Mouse (Mus musculus) embryonic facial prominence, embryonic 14.5 days (tissue): ENCODE measurements around the gene Tas2r139. TPM values are rescaled to one million over a fixed set of nuclear protein-coding genes. Genes with fewer than 3 reads are reported as not detected.
"Not testable (repeated sequence)": the region's sequence is repeated elsewhere in the genome, so short reads cannot be mapped to it uniquely, and the experiment has no call there.

Experiments
- ATAC-seq: fragments of 200-750 bp; cut with Nextera tagmentation; 2 replicates; pipeline ENCODE4 v1.8.0; 2017; ENCODE audit warnings: low read depth, moderate number of reproducible peaks, moderate TSS enrichment
- DNase-seq: peaks from one replicate; pipeline ENCODE4 v3.0.0-alpha.2; 2015; ENCODE audit warnings: low spot score
- H3K27ac ChIP-seq: fragments of 300-500 bp; sonication (generic); replicated peaks from 2 replicates; pipeline ENCODE4 v1.5.1; 2014; ENCODE audit warnings: low read depth, mild to moderate bottlenecking, low read length, moderate library complexity
- H3K27me3 ChIP-seq: fragments of 300-500 bp; sonication (generic); replicated peaks from 2 replicates; pipeline ENCODE4 v1.6.1; 2014; ENCODE audit warnings: low read length; ENCODE audit not compliant: control insufficient read depth, insufficient read depth
- H3K36me3 ChIP-seq: fragments of 300-500 bp; sonication (generic); 2 replicates; pipeline ENCODE4 v1.6.1; 2014; ENCODE audit warnings: low read length, mixed read lengths; ENCODE audit not compliant: control insufficient read depth, insufficient read depth
- H3K4me1 ChIP-seq: fragments of 300-500 bp; sonication (generic); 2 replicates; pipeline ENCODE4 v1.6.1; 2014; ENCODE audit warnings: antibody characterized with exemption, low read length; ENCODE audit not compliant: control insufficient read depth, insufficient read depth
- H3K4me2 ChIP-seq: fragments of 300-500 bp; sonication (generic); 2 replicates; pipeline ENCODE4 v1.6.1; 2014; ENCODE audit warnings: low read depth, mild to moderate bottlenecking, low read length, moderate library complexity, mixed read lengths
- H3K4me3 ChIP-seq: fragments of 300-500 bp; sonication (generic); 2 replicates; pipeline ENCODE4 v1.5.1; 2014; ENCODE audit warnings: low read depth, mild to moderate bottlenecking, low read length
- H3K9ac ChIP-seq: fragments of 300-500 bp; sonication (generic); 2 replicates; pipeline ENCODE4 v1.6.1; 2014; ENCODE audit warnings: low read depth, mild to moderate bottlenecking, low read length, moderate library complexity, mixed read lengths
- H3K9me3 ChIP-seq: fragments of 300-500 bp; sonication (generic); 2 replicates; pipeline ENCODE4 v1.6.1; 2016; ENCODE audit warnings: low read length; ENCODE audit not compliant: control insufficient read depth
- WGBS: fragments of 180-500 bp; shearing (Covaris S2); extraction: QIAGEN DNeasy Blood & Tissue Kit; methylation state at CpG from one replicate; pipeline ENCODE4 v1.1.7; 2014; 5-methylcytosine and 5-hydroxymethylcytosine counted together
- polyA plus RNA-seq: library from polyadenylated mRNA; unstranded; fragments of >200 nt; fragmentation: Nextera tagmentation; extraction: Ambion mirVana; gene quantifications from 2 replicates; pipeline ENCODE4 v1.2.1, GENCODE M21; 2014

Tas2r139 gene
- polyA plus RNA-seq = not detected in 2 replicates

DNA sequence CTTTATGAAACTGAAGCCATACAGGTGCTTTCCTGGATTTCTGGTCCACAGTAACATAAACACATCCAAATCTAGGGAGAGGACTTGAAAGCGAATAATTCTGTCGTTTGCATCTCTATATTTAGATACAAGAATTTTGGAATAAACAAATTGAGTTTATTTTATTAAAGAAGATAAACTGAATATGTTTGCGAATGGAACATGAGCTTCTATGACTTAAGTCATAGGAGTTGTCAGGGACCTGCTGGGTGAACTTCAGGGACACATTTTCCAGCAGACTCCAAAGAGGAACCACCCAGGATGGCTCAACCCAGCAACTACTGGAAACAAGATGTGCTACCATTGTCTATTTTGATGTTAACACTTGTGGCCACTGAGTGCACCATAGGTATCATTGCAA lies at the start of gene Tas2r139:
Tas2r139 (plus strand) TSS at position 301 of the 400 bp plus-strand sequence.
- 73% methylated on average over 3 of the region's 3 CpGs for WGBS
- no peak for ATAC-seq
- Histone ChIP-seq H3K27me3 (no peaks in the 10 kb centered on the region), H3K9ac (no peak within 1 kb of the TSS), H3K36me3 (no peaks in the 10 kb centered on the region), H3K4me1 (no peaks in the 10 kb centered on the region), H3K4me3 (no peak within 1 kb of the TSS), H3K4me2 (no peak within 1 kb of the TSS), H3K27ac (no peak within 1 kb of the TSS), H3K9me3 (no peaks in the 10 kb centered on the region)
- no peak for DNase-seq

DNA sequence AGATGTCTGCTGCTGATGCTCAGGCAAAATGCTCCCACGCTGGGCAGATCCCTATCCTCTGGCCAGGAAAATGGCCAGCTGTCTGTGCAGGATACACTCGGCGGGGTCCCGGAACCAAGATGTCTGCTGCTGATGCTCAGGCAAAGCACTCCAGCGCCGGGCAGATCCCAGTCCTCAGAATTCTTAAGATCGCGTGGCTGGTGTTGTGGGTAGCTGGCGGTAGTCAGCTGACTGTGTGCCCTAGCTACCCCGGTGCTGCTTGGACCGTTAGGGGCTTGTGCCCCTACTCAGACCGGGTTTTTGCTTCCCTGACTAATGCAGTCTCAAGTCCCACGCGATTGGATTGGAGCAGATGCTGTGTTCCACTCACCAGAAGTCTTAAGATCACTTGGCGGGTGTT lies 10.4 kb downstream of the Tas2r139 start:
- 83% methylated on average over 13 of the region's 15 CpGs for WGBS
- H3K4me2 ChIP-seq, H3K9me3 ChIP-seq, H3K27ac ChIP-seq, H3K36me3 ChIP-seq, ATAC-seq, H3K4me1 ChIP-seq, DNase-seq, H3K9ac ChIP-seq, H3K27me3 ChIP-seq, H3K4me3 ChIP-seq: not testable (repeated sequence)

DNA sequence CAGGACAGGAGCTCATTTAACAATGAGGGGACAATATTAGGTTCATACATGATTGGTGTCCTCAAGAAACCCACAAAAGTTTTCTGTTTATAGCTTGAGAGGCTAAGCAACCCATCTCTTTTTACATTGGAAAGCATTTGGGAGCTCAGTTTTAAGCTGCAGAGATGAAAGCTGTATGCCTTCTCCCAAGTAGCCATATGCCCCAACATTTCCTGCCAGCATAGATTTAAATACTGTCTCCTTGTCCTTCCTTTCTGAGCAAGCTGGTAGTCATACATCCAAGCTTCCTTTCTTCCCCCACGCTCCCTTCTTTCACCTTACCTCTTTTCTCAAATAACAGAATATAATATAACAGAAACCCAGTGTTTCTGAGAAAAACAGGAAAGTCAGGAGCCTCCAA lies 41.7 kb downstream of the Tas2r139 start:
- Histone ChIP-seq H3K27ac (no peak overlapping the region), H3K27me3 (no peaks in the 10 kb centered on the region), H3K36me3 (no peaks in the 10 kb centered on the region), H3K9me3 (no peaks in the 10 kb centered on the region), H3K4me1 (no peaks in the 10 kb centered on the region), H3K4me3 (no peak overlapping the region), H3K9ac (no peak overlapping the region), H3K4me2 (no peak overlapping the region)
- no peak for DNase-seq
- WGBS = 56% methylated on average over 1 of the region's 1 CpGs
- ATAC-seq = no peak

DNA sequence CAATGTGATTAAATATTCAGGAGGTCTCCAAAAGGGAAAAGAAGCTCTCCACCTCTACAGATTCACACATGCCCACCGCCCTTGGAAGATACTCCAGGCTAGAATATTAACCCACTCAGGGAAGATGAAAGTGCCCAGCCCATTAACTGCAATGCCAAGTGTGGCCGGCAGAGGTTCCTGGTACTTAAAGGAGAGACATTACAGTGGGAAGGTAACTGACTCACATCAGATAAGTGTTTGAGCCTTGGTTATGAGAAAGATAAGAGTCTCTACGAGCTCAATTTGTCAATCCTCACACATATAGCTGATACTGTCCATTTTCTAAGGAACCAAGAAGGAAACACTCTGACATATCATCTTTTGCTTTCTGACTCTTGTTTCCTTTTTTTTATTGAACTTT lies 45.5 kb downstream of the Tas2r139 start:
- no peak overlapping the region for H3K4me3 ChIP-seq
- H3K4me1 ChIP-seq = no peaks in the 10 kb centered on the region
- H3K27me3 ChIP-seq = no peaks in the 10 kb centered on the region
- H3K4me2 ChIP-seq = no peak overlapping the region
- H3K9ac ChIP-seq = no peak overlapping the region
- H3K36me3 ChIP-seq = no peaks in the 10 kb centered on the region
- no peak overlapping the region for H3K27ac ChIP-seq
- ATAC-seq (no peak), DNase-seq (no peak)
- no peaks in the 10 kb centered on the region for H3K9me3 ChIP-seq
- 46% methylated on average over 3 of the region's 3 CpGs for WGBS

Other genes starting within 250 kb of the Tas2r139 start
- not detected in 2 replicates for gene Sval1, start 189.3 kb upstream of the Tas2r139 start, polyA plus RNA-seq
- gene Sval3, start 172.8 kb upstream of the Tas2r139 start, polyA plus RNA-seq = not detected in 2 replicates
- not detected in 2 replicates for gene Sva, start 102.5 kb upstream of the Tas2r139 start, polyA plus RNA-seq
- gene Tas2r144, start 74.4 kb downstream of the Tas2r139 start, polyA plus RNA-seq = not detected in 2 replicates
- 15.8 and 18.6 TPM in 2 replicates for gene Gstk1, start 105.0 kb downstream of the Tas2r139 start, polyA plus RNA-seq
- 0.89 and 1.0 TPM in 2 replicates for gene Tmem139, start 121.0 kb downstream of the Tas2r139 start, polyA plus RNA-seq
- gene Casp2, start 124.0 kb downstream of the Tas2r139 start, polyA plus RNA-seq = 38.6 and 43.2 TPM in 2 replicates
- 0.66 and 0.92 TPM in 2 replicates for gene Clcn1, start 145.7 kb downstream of the Tas2r139 start, polyA plus RNA-seq
- 0.43 and 0.46 TPM in 2 replicates for gene Fam131b, start 183.7 kb downstream of the Tas2r139 start, polyA plus RNA-seq
- 155 and 156 TPM in 2 replicates for gene Zyx, start 208.7 kb downstream of the Tas2r139 start, polyA plus RNA-seq
- 3.8 and 4.3 TPM in 2 replicates for gene Epha1, start 232.3 kb downstream of the Tas2r139 start, polyA plus RNA-seq